Mouse (Mus musculus) forebrain, embryonic 12.5 days (tissue): ENCODE data around the gene D130043K22Rik. TPM values are rescaled to one million over a fixed set of nuclear protein-coding genes. Genes with fewer than 3 reads are reported as not detected.
"Not testable (repeated sequence)": the region's sequence is repeated elsewhere in the genome, so short reads cannot be mapped to it uniquely, and the experiment has no call there.

ENCODE experiments used
- ATAC-seq: fragments of 200-750 bp; cut with Nextera tagmentation; 2 replicates; pipeline ENCODE4 v1.8.0; 2017; ENCODE audit warnings: moderate TSS enrichment; ENCODE audit not compliant: low FRiP score
- H3K27ac ChIP-seq: fragments of 300-500 bp; sonication (generic); 2 replicates; pipeline ENCODE4 v1.5.1; 2016; ENCODE audit warnings: mild to moderate bottlenecking
- H3K27me3 ChIP-seq: fragments of 300-500 bp; sonication (generic); 2 replicates; pipeline ENCODE4 v1.6.1; 2016; ENCODE audit warnings: mild to moderate bottlenecking
- H3K36me3 ChIP-seq: fragments of 300-500 bp; sonication (generic); replicated peaks from 2 replicates; pipeline ENCODE4 v1.6.1; 2016; ENCODE audit warnings: mild to moderate bottlenecking
- H3K4me1 ChIP-seq: fragments of 300-500 bp; sonication (generic); 2 replicates; pipeline ENCODE4 v1.6.1; 2016
- H3K4me2 ChIP-seq: fragments of 300-500 bp; sonication (generic); 2 replicates; pipeline ENCODE4 v1.6.1; 2016; ENCODE audit warnings: mild to moderate bottlenecking, moderate library complexity
- H3K4me3 ChIP-seq: fragments of 300-500 bp; sonication (generic); replicated peaks from 2 replicates; pipeline ENCODE4 v1.5.1; 2016; ENCODE audit warnings: mild to moderate bottlenecking
- H3K9ac ChIP-seq: fragments of 300-500 bp; sonication (generic); 2 replicates; pipeline ENCODE4 v1.6.1; 2016; ENCODE audit warnings: mild to moderate bottlenecking
- H3K9me3 ChIP-seq: fragments of 300-500 bp; sonication (generic); 2 replicates; pipeline ENCODE4 v1.6.1; 2016
- WGBS: fragments of 180-500 bp; shearing (Covaris S2); methylation state at CpG from one replicate; pipeline ENCODE4 v1.1.7; 2016; 5-methylcytosine and 5-hydroxymethylcytosine counted together
- polyA plus RNA-seq: library from polyadenylated mRNA; unstranded; fragments of >200 nt; fragmentation: Nextera tagmentation; extraction: Ambion mirVana; gene quantifications from 2 replicates; pipeline ENCODE4 v1.2.1, GENCODE M21; 2016

The D130043K22Rik gene
- polyA plus RNA-seq, 1 experiment from 2014 or later, result 1.1 TPM

GRCm38 (mm10) chr13:24816125-24817092 is 28.5 kb upstream of the D130043K22Rik start:
- WGBS, result 79% methylated on average over 4 of the region's 4 CpGs
- H3K27ac ChIP-seq, result no peak overlapping the region
- ATAC-seq, result peak; percentile 71

GRCm38 (mm10) chr13:24819931-24820330 is 25.0 kb upstream of the D130043K22Rik start:
- no peak for ATAC-seq
- no peak overlapping the region for H3K4me2 ChIP-seq
- 65% methylated on average over 1 of the region's 1 CpGs for WGBS

More at GRCm38 (mm10) chr13:24816125-24817092, 28.5 kb upstream of the D130043K22Rik start:
- no peak overlapping the region for H3K4me2 ChIP-seq
- no peak overlapping the region for H3K4me3 ChIP-seq
- no peaks in the 10 kb centered on the region for H3K27me3 ChIP-seq
- no peaks in the 10 kb centered on the region for H3K4me1 ChIP-seq
- no peak overlapping the region for H3K9ac ChIP-seq
- no peaks in the 10 kb centered on the region for H3K9me3 ChIP-seq
- peaks cover 47% of the 10 kb centered on the region for H3K36me3 ChIP-seq

GRCm38 (mm10) chr13:24822663-24823343 is 22.1 kb upstream of the D130043K22Rik start:
- 93% methylated on average over 16 of the region's 16 CpGs for WGBS
- no peaks in the 10 kb centered on the region for H3K27me3 ChIP-seq
- H3K9me3 ChIP-seq, result no peaks in the 10 kb centered on the region
- H3K27ac ChIP-seq, result no peak overlapping the region
- no peak for ATAC-seq
- H3K4me3 ChIP-seq, result no peak overlapping the region
- no peaks in the 10 kb centered on the region for H3K4me1 ChIP-seq
- H3K36me3 ChIP-seq, result 0 out of 2 replicates have a peak, but pooled peaks cover 8% of the 10 kb centered on the region
- no peak overlapping the region for H3K9ac ChIP-seq
- no peak overlapping the region for H3K4me2 ChIP-seq

More at GRCm38 (mm10) chr13:24819931-24820330, 25.0 kb upstream of the D130043K22Rik start:
- Histone ChIP-seq H3K9ac (no peak overlapping the region), H3K27ac (no peak overlapping the region), H3K4me1 (no peaks in the 10 kb centered on the region), H3K27me3 (no peaks in the 10 kb centered on the region), H3K4me3 (no peak overlapping the region), H3K36me3 (peaks cover 20% of the 10 kb centered on the region), H3K9me3 (no peaks in the 10 kb centered on the region)

GRCm38 (mm10) chr13:24824647-24825046 is 20.3 kb upstream of the D130043K22Rik start:
- H3K9me3 ChIP-seq, result no peaks in the 10 kb centered on the region
- no peaks in the 10 kb centered on the region for H3K27me3 ChIP-seq
- no peaks in the 10 kb centered on the region for H3K36me3 ChIP-seq
- H3K27ac ChIP-seq, result no peak overlapping the region
- 96% methylated on average over 4 of the region's 4 CpGs for WGBS
- H3K9ac ChIP-seq, result no peak overlapping the region
- ATAC-seq, result no peak
- no peak overlapping the region for H3K4me2 ChIP-seq
- no peaks in the 10 kb centered on the region for H3K4me1 ChIP-seq
- no peak overlapping the region for H3K4me3 ChIP-seq

- Histone ChIP-seq H3K9ac (no peak overlapping the region), H3K27ac (no peak overlapping the region), H3K4me2 (no peak overlapping the region), H3K4me1 (peaks cover 1% of the 10 kb centered on the region), H3K27me3 (no peaks in the 10 kb centered on the region), H3K36me3 (no peaks in the 10 kb centered on the region), H3K4me3 (no peak overlapping the region), H3K9me3 (no peaks in the 10 kb centered on the region)
- WGBS, result 92% methylated on average over 4 of the region's 4 CpGs
- no peak for ATAC-seq
These were observed 19.3 kb upstream of the D130043K22Rik start for GRCm38 (mm10) chr13:24825587-24825986.

GRCm38 (mm10) chr13:24826116-24826515 is 18.8 kb upstream of the D130043K22Rik start:
- H3K27me3 ChIP-seq, result no peaks in the 10 kb centered on the region
- H3K4me3 ChIP-seq, result no peak overlapping the region
- 85% methylated on average over 7 of the region's 7 CpGs for WGBS
- H3K4me1 ChIP-seq, result peaks cover 4% of the 10 kb centered on the region
- H3K9me3 ChIP-seq, result no peaks in the 10 kb centered on the region
- H3K4me2 ChIP-seq, result no peak overlapping the region
- H3K27ac ChIP-seq, result no peak overlapping the region
- H3K36me3 ChIP-seq, result no peaks in the 10 kb centered on the region
- no peak for ATAC-seq
- H3K9ac ChIP-seq, result no peak overlapping the region

GRCm38 (mm10) chr13:24830756-24831352 is 14.1 kb upstream of the D130043K22Rik start:
- peak overlapping the region; percentile 71 for H3K4me2 ChIP-seq
- peak overlapping the region; percentile 94 for H3K9ac ChIP-seq
- peak overlapping the region; percentile 91 for H3K27ac ChIP-seq
- WGBS, result 3% methylated on average over 20 of the region's 20 CpGs
- ATAC-seq, result no peak
- H3K9me3 ChIP-seq, result no peaks in the 10 kb centered on the region
- H3K36me3 ChIP-seq, result no peaks in the 10 kb centered on the region
- H3K4me3 ChIP-seq, result peak overlapping the region; percentile 90
- peaks cover 25% of the 10 kb centered on the region for H3K4me1 ChIP-seq
- H3K27me3 ChIP-seq, result no peaks in the 10 kb centered on the region

GRCm38 (mm10) chr13:24831353-24832130 is 13.4 kb upstream of the D130043K22Rik start, which contains the start of the genes Acot13 and Tdp2:
Gene Acot13, minus strand, starts transcription at chr13:24831540.
Gene Tdp2, plus strand, starts transcription at chr13:24831679.
- Histone ChIP-seq H3K4me1 (peaks cover 25% of the 10 kb centered on the region), H3K4me2 (peak within 1 kb of the TSS; percentile 71), H3K27me3 (no peaks in the 10 kb centered on the region), H3K36me3 (0 out of 2 replicates have a peak, but pooled peaks cover 2% of the 10 kb centered on the region), H3K9me3 (no peaks in the 10 kb centered on the region), H3K9ac (peak within 1 kb of the TSS; percentile 94), H3K27ac (peak within 1 kb of the TSS; percentile 91), H3K4me3 (peak within 1 kb of the TSS; percentile 90)
- peak; percentile 98 for ATAC-seq
- under 1% methylated on average over 90 of the region's 90 CpGs for WGBS

- Histone ChIP-seq H3K4me3 (peak overlapping the region; percentile 90), H3K36me3 (peaks cover 2% of the 10 kb centered on the region; the same call in 1 of the 2 replicates), H3K9me3 (no peaks in the 10 kb centered on the region), H3K4me1 (peaks cover 25% of the 10 kb centered on the region), H3K9ac (peak overlapping the region; percentile 94), H3K27me3 (no peaks in the 10 kb centered on the region), H3K27ac (peak overlapping the region; percentile 91), H3K4me2 (peak overlapping the region; percentile 71)
- WGBS, result 5% methylated on average over 21 of the region's 21 CpGs
- peak; percentile 27; the same call in 1 of the 2 replicates for ATAC-seq
These were observed 12.7 kb upstream of the D130043K22Rik start for GRCm38 (mm10) chr13:24832131-24832810.

GRCm38 (mm10) chr13:24832811-24833155 is 12.2 kb upstream of the D130043K22Rik start:
- WGBS, result 65% methylated on average over 2 of the region's 2 CpGs
- Histone ChIP-seq H3K36me3 (peaks cover 2% of the 10 kb centered on the region; the same call in 1 of the 2 replicates), H3K4me2 (peak overlapping the region; percentile 71), H3K27ac (no peak overlapping the region), H3K9me3 (no peaks in the 10 kb centered on the region), H3K27me3 (no peaks in the 10 kb centered on the region), H3K4me3 (peak overlapping the region; percentile 90), H3K4me1 (peaks cover 25% of the 10 kb centered on the region), H3K9ac (peak overlapping the region; percentile 94)
- ATAC-seq, result no peak

- peaks cover 14% of the 10 kb centered on the region for H3K4me1 ChIP-seq
- H3K27me3 ChIP-seq, H3K9me3 ChIP-seq, H3K4me2 ChIP-seq, H3K4me3 ChIP-seq, H3K9ac ChIP-seq, ATAC-seq, H3K27ac ChIP-seq: not testable (repeated sequence)
- 93% methylated on average over 8 of the region's 8 CpGs for WGBS
- peaks cover 28% of the 10 kb centered on the region for H3K36me3 ChIP-seq
These were observed 7.2 kb upstream of the D130043K22Rik start for GRCm38 (mm10) chr13:24837765-24838164.
